Mouse (Mus musculus) frontal cortex, postnatal 14 days (tissue): Measurements from ENCODE around the gene Nfrkb.

Source experiments
- DNase-seq, 2 experiments: peaks; one replicate each; pipeline ENCODE4 v3.0.0; 2022; ENCODE audit warnings: low spot score in 2 of 2

The Nfrkb gene

GRCm38 (mm10) chr9:31428971-31429370 lies 43.0 kb downstream of the Nfrkb start:
- DNase-seq: no peak

DNA sequence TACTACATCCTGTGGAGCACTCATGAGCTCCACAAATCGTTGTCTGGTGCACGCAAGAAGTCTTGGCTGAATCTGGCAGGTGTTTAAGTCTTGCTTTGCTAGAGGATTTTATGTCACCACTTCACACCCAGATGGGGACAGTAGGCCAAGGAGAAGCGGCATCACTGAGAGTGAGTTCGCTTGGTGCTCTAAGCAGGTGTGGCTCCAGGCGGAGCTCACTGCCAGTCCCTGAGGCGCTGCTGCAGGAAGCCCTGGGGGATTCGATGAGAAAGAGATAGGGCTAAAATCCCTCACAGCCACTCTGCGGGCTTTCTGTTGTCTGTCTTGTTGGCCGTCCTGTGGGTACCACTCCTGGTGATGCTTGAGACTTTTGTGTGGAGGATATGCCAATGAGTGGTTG lies 44.0 kb downstream of the Nfrkb start:
- no peak for DNase-seq

- DNase-seq: no peak
Observed at GRCm38 (mm10) chr9:31431751-31432150, 45.8 kb downstream of the Nfrkb start.

DNA sequence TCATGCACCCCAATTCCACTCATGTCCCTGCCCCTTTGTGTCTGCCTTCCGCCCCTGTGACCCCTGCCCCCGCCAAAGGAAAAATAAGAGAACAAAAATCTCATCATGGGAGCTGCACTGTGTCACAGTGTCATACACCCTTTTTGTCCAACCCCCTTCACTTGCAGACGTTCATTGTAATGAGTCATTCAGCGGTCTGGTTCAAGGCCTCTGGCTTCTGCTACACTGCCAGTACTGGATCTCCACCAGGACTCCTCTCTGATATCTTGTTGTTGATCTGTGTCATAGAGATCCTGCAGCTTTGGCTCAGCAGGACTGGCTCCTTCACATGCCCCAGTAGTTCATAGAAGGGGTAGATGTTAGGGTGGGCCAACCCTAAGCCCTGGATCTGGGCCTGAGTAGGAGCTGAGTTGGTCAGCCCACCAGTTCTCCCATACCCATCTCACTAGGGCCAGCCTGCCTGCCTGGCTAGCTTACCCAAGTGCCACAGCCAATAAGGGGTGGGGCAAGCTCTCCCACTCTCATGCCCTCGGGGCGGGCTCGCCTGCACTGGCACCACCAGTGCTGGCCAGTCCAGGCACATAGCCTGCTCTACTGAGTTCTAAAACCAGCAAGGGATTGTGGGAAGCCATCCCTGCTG lies 46.5 kb downstream of the Nfrkb start:
- no peak for DNase-seq

GRCm38 (mm10) chr9:31433431-31433830 lies 47.4 kb downstream of the Nfrkb start:
- no peak for DNase-seq

GRCm38 (mm10) chr9:31435415-31435814 lies 49.4 kb downstream of the Nfrkb start:
- DNase-seq: no peak

- no peak for DNase-seq
Observed at GRCm38 (mm10) chr9:31437861-31438260, 51.9 kb downstream of the Nfrkb start.

- no peak for DNase-seq
Observed at GRCm38 (mm10) chr9:31438834-31439233, 52.8 kb downstream of the Nfrkb start.

DNA sequence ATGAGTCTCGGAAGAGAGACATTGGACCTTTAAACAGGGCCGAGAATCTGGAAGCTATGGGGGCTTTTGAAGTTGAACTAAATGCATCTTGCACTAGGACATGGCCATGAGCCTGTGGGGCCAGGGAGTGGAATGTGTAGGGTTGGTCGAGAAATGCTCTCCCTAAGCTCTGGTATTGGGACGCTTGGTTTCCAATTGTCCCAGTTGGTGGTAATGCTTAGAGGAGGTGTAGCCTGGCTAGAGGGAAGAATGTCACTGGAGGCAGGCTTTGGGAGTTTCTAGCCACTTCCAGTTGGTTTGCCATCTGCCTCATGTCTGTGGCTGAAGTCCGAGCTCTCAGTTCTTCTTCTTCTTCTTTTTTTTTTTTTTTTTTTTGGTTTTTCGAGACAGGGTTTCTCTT lies 53.3 kb downstream of the Nfrkb start:
- DNase-seq: no peak

DNA sequence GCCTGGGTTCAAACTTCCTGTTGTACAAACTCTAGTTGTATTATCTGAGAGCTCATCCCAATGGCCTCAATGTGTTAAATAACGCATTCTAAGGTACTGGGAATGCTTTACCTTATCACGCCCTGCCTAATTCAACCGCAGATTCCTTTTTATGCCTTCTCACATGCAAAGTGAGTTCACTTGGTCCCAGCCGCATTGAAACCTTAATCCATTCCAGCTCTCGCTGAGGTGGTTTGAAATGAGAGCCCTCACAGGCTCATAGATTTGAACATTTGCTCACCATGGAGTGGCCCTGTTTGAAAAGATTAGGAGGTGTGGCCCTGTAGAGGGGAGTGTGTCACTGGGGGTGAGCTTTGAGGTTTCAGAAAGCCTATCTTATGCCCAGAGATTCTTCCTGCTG lies 54.4 kb downstream of the Nfrkb start:
- DNase-seq: no peak

GRCm38 (mm10) chr9:31441487-31441886 lies 55.5 kb downstream of the Nfrkb start:
- no peak for DNase-seq

DNA sequence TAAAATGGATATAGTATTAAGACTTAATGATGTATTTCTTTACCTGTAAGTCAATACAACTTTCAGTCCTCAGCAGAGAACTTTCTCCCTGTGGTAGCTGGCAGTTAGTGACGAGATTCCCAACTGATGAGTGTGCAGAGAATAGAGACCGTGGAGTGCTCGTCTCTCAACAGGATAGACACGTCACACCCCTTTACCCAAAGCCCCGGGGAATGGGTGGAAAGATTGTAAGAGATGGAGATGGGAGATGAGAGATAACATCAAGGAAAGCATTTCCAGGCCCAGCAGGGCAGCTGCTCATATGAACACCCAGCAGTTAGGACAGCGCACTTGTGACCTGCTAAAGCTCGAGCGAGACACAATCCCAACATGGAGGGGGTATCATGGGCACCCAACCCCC lies 58.2 kb downstream of the Nfrkb start:
- no peak for DNase-seq

GRCm38 (mm10) chr9:31449145-31449772 lies 63.3 kb downstream of the Nfrkb start:
- no peak for DNase-seq

DNA sequence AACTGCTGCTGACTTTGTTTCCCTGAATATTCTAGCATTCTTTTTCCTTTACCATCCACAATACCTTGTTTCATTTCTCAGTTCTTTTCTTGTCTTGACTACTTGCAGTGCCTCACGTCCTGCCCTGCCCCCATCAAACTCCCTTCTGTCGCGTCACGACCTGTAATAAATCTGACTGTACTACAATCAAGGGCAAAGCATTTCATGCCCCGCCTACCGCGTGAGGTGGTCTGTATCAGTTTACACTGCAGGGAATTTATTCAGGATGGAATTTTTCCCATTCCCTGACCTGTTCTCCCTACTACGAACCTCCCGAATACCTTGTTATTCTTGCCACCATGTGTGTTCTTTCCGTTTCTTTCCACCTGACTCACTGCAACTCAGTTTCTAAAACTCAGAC lies 66.2 kb downstream of the Nfrkb start:
- DNase-seq: no peak

- no peak for DNase-seq
Observed at GRCm38 (mm10) chr9:31454356-31454755, 68.4 kb downstream of the Nfrkb start.

DNA sequence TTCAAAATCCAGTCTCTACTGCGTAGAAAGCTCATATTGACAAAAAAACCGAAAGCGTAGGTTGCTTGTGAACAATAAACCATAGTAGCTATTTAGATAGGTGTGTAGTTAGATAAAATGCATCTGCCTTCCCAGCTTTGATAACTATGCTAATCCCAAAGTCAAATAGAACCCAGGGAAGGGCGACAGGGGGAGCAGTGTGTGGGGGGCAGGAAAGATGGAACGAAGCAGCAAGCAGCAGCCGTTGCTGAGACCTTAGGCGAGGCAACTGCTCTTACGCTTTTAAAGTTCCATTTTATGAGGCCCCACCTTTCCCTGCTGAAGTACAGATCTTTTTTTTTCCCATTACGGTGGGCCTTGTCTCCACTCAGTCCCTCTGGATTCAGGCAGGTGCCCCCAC lies 77.2 kb downstream of the Nfrkb start:
- DNase-seq: no peak

DNA sequence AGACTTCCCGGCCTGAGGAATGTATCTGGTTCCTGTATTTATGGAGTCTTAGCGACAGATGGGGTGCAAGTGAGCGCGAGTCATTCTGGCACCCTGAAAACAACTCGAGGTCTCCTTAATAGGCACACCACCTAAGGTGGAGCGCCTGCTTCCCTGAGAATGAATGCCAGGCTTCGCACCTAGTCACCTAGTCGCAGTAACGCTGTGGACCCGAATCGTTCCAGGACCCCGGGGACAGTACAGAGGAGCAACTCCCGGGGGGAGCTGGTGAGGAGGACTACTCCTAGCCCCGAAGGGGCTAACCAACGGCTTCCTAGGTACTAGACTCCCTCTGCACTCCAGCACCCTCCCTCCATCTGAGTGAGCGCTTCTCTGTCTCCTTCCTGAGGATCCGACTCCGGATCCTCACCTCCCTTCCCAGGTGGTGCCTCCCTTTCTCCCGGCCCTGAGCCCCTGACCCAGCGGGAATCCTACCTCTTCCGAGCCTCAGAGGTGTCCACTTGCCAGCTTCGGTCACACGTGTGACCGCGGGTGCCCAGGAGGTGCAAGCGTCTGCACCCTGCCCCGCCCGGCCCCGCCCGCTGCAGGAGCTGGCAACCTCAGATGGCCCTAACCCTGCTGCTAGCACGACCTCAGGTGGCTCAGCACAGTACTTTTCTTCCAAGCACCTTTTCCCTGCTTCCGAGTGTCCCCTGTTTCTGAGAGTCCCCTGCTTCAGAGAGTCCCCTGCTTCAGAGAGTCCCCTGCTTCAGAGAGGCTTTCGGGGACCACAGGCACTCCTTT lies 77.9 kb downstream of the Nfrkb start, which contains the start of gene Tmem45b:
Gene Tmem45b (minus strand): TSS at position 771 of the 783 bp plus-strand sequence.
- DNase-seq: no peak
